Mouse (Mus musculus) heart, postnatal 25 days (tissue): ENCODE measurements around the gene Hbb-bh2. TPM values are rescaled to one million over a fixed set of nuclear protein-coding genes. Genes with fewer than 3 reads are reported as not detected.
"Not testable (repeated sequence)": the region's sequence is repeated elsewhere in the genome, so short reads cannot be mapped to it uniquely, and the experiment has no call there.

ENCODE experiments used
- DNase-seq: peaks from one replicate; pipeline ENCODE4 v3.0.0; 2022; ENCODE audit warnings: low spot score
- intact Hi-C: fragments of 180-260 bp; cut with DNase I; formaldehyde crosslinking; loops from one replicate; pipeline ENCODE4 v1.15.1; 2025
- total RNA-seq, 2 experiments: library from RNA; stranded (reverse); gene quantifications; 2 replicates each; pipeline ENCODE4 v1.2.3; 2021

Gene Hbb-bh2
- total RNA-seq, 2 experiments from 2014 or later: not detected

DNA sequence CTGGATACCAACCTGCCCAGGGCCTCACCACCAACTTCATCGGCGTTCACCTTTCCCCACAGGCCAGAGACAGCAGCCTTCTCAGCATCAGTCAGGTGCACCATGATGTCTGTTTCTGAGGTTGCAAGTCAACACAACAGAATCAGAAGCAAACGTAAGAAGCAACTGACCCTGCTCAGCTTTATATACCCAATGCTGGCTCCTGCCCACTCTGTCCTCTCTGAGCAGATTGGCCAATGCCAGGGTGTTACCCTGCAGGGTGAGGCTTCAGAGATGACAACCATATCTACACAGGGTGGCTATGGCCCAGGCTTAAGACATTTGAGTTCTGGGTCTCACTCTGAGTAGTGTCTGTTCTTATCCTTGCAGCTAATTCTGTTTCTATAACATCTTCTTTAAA is 26.6 kb downstream of the Hbb-bh2 start, which contains the start of gene Hbb-bt:
TSS of gene Hbb-bt (minus strand) at position 231 of the 400 bp plus-strand sequence.
- intact Hi-C loops: no loop called here
- DNase-seq: no peak

DNA sequence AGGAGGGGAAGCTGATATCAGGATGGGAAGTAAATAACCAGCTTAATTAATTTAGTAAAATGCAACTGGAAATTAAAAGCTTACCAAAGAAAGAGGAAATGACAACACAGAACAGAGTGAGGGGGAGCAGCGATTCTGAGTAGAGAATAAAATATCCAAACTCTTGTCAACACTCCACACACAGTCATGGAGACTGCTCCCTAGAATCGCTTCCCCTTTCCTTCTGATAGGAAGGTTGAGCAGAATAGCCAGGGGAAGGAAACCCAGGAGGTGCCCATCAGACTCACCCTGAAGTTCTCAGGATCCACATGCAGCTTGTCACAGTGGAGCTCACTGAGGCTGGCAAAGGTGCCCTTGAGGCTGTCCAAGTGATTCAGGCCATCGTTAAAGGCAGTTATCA is 27.2 kb downstream of the Hbb-bh2 start:
- intact Hi-C loops, DNase-seq: not testable (repeated sequence)

DNA sequence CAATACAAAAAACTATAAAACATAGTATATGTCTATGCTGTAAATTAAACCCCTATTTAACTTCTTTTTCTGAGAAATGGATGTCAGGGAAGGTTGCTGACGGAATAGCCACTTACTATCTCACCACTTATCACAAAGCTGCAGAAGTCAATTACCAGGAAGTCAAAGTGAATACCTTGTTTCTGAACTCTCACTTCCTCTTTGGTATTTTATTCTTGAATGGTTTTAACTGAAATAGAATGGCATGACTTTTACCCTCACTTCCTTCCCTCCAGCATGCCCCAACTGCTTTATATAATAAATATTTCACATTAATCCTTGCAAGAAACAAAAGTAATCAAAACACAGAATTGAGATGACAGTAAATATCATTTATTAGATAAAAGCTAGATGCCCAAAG is 28.1 kb downstream of the Hbb-bh2 start:
- intact Hi-C loops: no loop called here
- DNase-seq: no peak

DNA sequence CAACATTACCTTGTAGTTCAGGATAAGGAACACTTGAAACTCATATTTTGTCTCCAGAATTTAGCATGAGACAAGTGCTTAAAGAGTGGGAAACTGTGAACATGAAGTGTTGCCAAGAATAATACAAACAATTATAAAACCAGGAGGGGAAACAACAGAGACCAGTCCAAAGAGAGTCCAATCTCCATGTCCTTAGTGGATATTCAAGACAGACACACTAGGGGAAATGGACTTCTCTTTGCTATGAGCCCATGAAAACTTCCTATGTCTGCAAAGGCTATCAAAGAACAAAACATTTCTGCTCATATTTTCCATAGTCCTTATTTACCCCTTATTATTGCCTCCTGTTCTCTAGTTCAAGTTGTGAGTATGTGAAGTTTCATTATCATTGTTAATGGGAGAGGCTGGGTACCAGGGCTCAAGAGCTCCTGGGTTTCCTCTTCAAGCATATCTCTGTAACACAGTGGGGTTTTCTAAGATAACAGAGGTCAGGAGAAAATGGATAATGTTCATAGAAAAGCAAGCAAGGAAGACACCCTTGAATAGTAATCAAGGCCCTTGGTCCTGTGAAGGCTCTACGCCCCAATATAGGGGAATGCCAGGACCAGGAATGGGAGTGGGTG is 29.0 kb downstream of the Hbb-bh2 start:
- no peak for DNase-seq
- intact Hi-C loops: no loop called here

DNA sequence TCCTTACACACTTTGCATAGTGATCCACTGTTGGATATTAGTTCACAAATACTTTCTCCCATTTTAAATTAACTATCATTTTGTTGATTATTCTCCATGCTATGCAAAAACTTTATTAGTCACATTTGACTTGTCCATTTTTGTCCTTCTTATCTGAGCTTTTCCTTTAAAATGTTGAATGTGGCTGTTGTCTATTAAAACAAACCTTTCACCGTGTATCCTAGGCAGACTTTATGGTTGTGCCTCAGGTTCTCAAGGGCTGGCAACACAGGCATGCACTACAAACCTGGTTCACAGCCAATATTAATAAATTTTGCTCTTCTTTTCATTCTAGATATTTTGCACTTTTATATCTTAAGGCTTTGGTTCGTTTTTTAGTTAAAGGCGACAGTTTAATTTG is 29.6 kb downstream of the Hbb-bh2 start:
- DNase-seq: no peak
- intact Hi-C loops: no loop called here

DNA sequence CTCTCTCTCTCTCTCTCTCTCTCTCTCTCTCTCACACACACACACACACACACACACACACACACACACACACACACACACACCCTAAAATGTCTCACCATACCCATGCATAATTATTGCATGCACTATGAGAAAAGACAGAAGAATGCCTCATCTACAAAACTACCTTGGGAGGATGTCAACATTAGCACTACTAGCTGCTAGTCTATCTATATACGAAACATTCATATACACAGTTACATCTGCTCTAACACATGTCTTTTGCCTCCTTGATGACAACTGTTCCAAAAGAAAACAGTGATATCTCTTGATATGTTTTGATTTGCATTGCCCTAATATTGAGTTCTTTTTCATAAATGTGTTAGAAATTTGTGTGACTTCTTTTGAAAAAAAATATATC is 30.0 kb downstream of the Hbb-bh2 start:
- intact Hi-C loops: no loop called here
- DNase-seq: no peak

DNA sequence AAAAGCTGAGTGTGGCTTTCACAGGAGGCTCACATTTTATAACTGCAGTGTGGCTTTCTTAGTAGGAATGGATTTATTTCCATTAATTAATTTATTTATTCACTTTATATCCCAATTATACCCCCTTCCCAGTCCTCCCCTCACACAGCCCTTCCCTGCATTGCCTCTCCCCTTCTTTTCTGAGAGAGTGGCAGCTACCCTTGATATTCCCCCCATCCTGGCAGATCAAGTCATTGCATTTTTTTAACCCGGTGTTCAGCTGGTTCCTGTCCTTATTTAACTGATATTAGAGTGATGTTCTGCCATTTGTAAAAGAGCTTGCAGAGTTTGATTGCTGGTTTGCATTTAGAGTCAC is 30.5 kb downstream of the Hbb-bh2 start:
- intact Hi-C loops: loop anchor here (5.0 kb wide), 1 partner anchor 1302 kb away; no protein-coding TSS in a partner anchor
- DNase-seq: no peak

DNA sequence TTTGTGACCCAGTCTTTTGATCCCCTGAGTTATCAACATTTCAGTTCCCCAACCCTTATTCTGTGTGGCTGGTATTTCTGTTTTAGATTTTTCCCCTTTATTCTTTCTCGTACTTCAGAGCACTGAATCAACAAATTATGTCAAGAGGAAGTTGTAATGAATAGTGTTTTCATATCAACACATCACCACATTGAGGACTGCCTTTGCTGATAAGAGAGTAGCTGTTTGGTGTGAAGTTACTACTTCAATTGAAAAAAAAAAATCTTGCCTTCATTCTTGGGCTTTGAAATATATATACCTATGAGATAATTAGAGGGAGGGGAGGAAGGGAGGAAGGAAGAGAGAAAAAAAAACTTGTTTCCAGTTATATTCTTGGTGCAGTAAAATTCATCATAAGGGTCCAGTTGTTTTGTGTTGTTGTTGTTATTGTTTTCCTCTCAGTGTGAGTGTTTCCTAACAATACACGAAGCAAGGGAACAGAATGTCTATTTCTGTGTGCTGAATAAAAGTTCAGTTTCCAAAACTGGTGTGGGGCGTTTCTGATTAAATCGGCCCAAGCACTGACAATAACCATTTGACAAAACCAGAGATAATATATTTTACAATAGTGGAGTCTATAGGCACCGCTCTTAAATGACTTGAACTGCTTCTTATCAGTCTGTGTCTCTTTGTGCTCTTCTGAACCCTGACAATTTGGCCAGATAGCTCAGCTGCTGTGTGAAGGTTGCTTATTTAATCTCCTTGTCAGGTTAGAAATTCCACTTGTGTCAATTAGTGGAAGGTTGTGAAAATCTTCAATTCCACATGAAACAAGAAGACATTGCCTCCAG is 31.1 kb downstream of the Hbb-bh2 start:
- intact Hi-C loops: loop anchor here (5.0 kb wide), 1 partner anchor 1302 kb away; no protein-coding TSS in a partner anchor
- DNase-seq: no peak

DNA sequence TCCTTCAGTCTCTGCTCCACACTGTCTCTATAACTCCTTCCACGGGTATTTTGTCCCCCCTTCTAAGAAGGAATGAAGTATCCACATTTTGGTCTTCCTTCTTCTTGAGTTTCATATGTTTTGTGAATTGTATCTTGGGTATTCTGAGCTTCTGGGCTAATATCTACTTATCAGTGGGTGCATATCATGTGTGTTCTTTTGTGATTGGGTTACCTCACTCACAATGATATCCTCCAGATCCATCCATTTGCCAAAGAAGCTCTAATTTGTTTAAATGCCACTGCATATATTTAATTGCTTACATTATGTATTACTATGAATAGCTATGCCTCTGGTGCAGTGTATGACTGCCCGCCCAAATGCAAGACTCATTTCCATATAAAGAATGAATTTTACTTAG is 32.2 kb downstream of the Hbb-bh2 start:
- intact Hi-C loops: loop anchor here (5.0 kb wide), 1 partner anchor 1301 kb away; no protein-coding TSS in a partner anchor
- not testable (repeated sequence) for DNase-seq

DNA sequence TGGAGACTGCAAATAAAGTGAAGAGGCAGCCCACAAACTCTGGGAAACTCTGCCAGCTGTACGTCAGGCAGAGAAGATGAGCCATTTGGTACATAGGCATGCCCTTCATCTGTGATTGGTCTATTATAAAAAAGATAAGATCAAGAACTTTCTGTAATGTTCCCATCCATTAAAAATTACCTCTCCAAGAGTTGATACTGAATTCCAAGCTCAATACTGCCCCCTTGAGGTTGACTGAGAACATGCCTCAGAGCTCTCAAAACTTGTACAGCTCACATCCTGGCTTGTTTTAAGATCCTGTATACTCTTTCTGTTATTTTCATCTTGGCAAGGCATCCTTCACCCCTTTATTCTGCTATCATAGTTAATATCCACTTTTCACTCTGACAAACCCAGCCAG is 33.5 kb downstream of the Hbb-bh2 start:
- intact Hi-C loops: loop anchor here (5.0 kb wide), 1 partner anchor 1300 kb away; no protein-coding TSS in a partner anchor
- DNase-seq: no peak

DNA sequence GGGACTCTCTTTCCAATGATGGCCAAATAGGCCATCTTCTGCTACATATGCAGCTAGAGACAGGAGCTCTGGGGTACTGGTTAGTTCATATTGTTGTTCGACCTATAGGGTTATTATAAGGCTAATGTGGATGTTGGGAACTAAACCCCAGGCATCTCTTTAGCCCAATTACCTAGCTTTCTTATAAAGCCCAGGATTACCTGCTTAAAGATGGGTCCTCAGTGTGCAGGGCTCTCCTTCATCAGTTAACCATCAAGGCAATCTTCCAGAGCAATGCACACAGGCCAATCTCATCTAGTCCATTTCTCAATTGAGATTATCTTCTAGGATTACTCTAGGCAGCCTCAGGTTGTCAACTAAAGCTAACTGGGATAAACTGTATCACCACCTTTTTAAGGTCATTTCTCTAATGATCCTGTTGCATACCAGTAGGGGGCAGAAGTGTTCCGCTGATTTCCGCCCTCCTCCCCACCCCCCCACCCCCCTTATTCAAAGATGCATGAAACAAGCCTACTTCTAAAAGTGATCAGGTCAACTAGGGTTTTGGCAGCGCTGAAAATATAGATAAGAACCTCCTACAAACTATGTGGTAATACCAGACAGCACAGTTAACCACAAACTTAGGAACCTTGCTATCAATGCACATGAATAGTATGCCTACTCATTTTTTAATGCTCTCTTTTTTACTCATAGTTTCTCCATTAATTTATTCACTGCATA is 47.5 kb downstream of the Hbb-bh2 start:
- intact Hi-C loops: loop anchor here (1.0 to 5.0 kb wide), 3 partner anchors 79 to 150 kb away; no protein-coding TSS in a partner anchor
- DNase-seq: no peak

DNA sequence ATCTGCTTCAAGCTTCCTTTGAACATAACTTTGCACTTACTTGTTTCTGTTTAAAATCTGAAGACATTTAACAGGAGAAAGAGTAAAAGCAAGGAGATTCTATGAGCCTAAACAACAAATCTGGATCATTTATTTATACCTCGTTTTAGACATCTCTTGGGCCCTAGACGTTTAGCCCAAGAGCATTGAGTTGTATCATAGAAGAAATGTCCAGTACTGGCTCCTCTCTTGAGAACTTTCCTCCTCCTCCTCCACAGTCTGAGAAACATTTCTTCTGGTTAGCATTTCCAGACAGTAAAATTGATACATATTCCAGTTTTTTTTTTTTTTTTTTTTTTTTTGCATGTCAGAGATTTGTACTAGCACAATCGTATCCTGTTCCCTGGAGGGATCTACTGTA is 48.6 kb downstream of the Hbb-bh2 start, which contains the start of gene Olfr67:
TSS of gene Olfr67 (minus strand) at position 101 of the 400 bp plus-strand sequence.
- DNase-seq: no peak
- intact Hi-C loops: loop anchor here (2.0 to 5.0 kb wide), 2 partner anchors 81 to 151 kb away; no protein-coding TSS in a partner anchor

Other genes with a start within 250 kb of the Hbb-bh2 start
- not detected for gene Olfr619, start 239.9 kb downstream of the Hbb-bh2 start, total RNA-seq
- gene Olfr620, start 228.0 kb downstream of the Hbb-bh2 start, total RNA-seq: not detected
- not detected for gene Olfr622, start 197.8 kb downstream of the Hbb-bh2 start, total RNA-seq
- not detected for gene Olfr623, start 176.8 kb downstream of the Hbb-bh2 start, total RNA-seq
- not detected for gene Olfr624, start 169.3 kb downstream of the Hbb-bh2 start, total RNA-seq
- gene Olfr625-ps1, start 157.8 kb downstream of the Hbb-bh2 start, total RNA-seq: not detected
- gene Olfr243, start 125.8 kb downstream of the Hbb-bh2 start, total RNA-seq: not detected
- not detected for gene Olfr628, start 110.1 kb downstream of the Hbb-bh2 start, total RNA-seq
- not detected for gene Olfr629, start 95.6 kb downstream of the Hbb-bh2 start, total RNA-seq
- gene Olfr630, start 83.2 kb downstream of the Hbb-bh2 start, total RNA-seq: not detected
- gene Olfr69, start 68.9 kb downstream of the Hbb-bh2 start, total RNA-seq: not detected
- not detected for gene Olfr68, start 60.8 kb downstream of the Hbb-bh2 start, total RNA-seq
- not detected for gene Olfr67, start 48.7 kb downstream of the Hbb-bh2 start, total RNA-seq
- gene Hbb-bt, start 26.5 kb downstream of the Hbb-bh2 start, total RNA-seq: 1,000 to 10,000 TPM; 1,406 to 3,005 TPM
- gene Hbb-bs, start 12.4 kb downstream of the Hbb-bh2 start, total RNA-seq: over 10,000 TPM in 1 of 2 experiments, 1,000 to 10,000 TPM in 1; 9,976 to 23,536 TPM
- not detected for gene Hbb-bh1, start 2.6 kb upstream of the Hbb-bh2 start, total RNA-seq
- not detected for gene Hbb-y, start 12.7 kb upstream of the Hbb-bh2 start, total RNA-seq
- not detected for gene Olfr66, start 45.7 kb upstream of the Hbb-bh2 start, total RNA-seq
- gene Olfr64, start 54.0 kb upstream of the Hbb-bh2 start, total RNA-seq: not detected
- not detected for gene Olfr65, start 63.0 kb upstream of the Hbb-bh2 start, total RNA-seq
- gene Olfr631, start 88.3 kb upstream of the Hbb-bh2 start, total RNA-seq: not detected
- not detected for gene Olfr632, start 93.8 kb upstream of the Hbb-bh2 start, total RNA-seq
- not detected for gene Olfr633, start 103.9 kb upstream of the Hbb-bh2 start, total RNA-seq
- gene Olfr635, start 130.6 kb upstream of the Hbb-bh2 start, total RNA-seq: not detected
- not detected for gene Olfr638, start 158.2 kb upstream of the Hbb-bh2 start, total RNA-seq
- gene Olfr639, start 176.8 kb upstream of the Hbb-bh2 start, total RNA-seq: not detected
- not detected for gene Olfr640, start 185.1 kb upstream of the Hbb-bh2 start, total RNA-seq
- not detected for gene Olfr641, start 194.9 kb upstream of the Hbb-bh2 start, total RNA-seq
- gene Olfr642, start 212.1 kb upstream of the Hbb-bh2 start, total RNA-seq: not detected
- not detected for gene 4930516K23Rik, start 220.9 kb upstream of the Hbb-bh2 start, total RNA-seq
- gene Olfr644, start 231.3 kb upstream of the Hbb-bh2 start, total RNA-seq: not detected
- not detected for gene Olfr645, start 244.9 kb upstream of the Hbb-bh2 start, total RNA-seq